ENCODE assay signal across 8 mouse cellular contexts in genomic region chr12:105683933-105684901, GRCm38 (mm10). TPM values are rescaled to one million over a fixed set of nuclear protein-coding genes. Genes with fewer than 3 reads are reported as not detected.
DNase-seq lines count a peak whose midpoint lies in the region; ATAC-seq and TF ChIP-seq lines count a peak whose summit lies in the region.

Gene Gskip (plus strand): TSS chr12:105684829.

- no peak for TF ChIP-seq CTCF in hindbrain, postnatal 0 days (IDR thresholded peaks at IDR 0.05; ENCODE audit: low read depth)
- TF ChIP-seq CTCF in small intestine, adult 2 months (IDR thresholded peaks at IDR 0.05; ENCODE audit: extremely low read depth, insufficient read length, insufficient replicate concordance, low read depth, low read length): no peak

- peak; percentile 43; the same call in 1 of the 2 replicates for TF ChIP-seq POLR2A in small intestine, adult 2 months (IDR thresholded peaks at IDR 0.05; ENCODE audit: low read depth, low read length)

- no peaks in the 10 kb centered on the region for H3K27me3 ChIP-seq in hindbrain, postnatal 0 days (ENCODE audit: insufficient read depth, low read length)
- no peaks in the 10 kb centered on the region for H3K27me3 ChIP-seq in small intestine, adult 2 months (ENCODE audit: control insufficient read depth, insufficient read depth, low read length)

- peak; percentile 17 to 41 for DNase-seq in layer of hippocampus, adult 18-20 months (ENCODE audit: low spot score in 2 of 2)
- DNase-seq in layer of hippocampus, adult 9-11 months: no peak
- peak; percentile 37 to 41 for DNase-seq in cerebellum, postnatal 36 days
- DNase-seq in frontal cortex, postnatal 36 days (ENCODE audit: low spot score in 2 of 2): peak; percentile 27 to 31
- peak; percentile 67 for DNase-seq in hindbrain, postnatal 0 days (ENCODE audit: low spot score)
- peak; percentile 25 to 56 for DNase-seq in left cerebral cortex, postnatal 14 days (ENCODE audit: low spot score in 2 of 2)

- peak within 1 kb of the TSS; percentile 93 for H3K27ac ChIP-seq in hindbrain, postnatal 0 days
- peak within 1 kb of the TSS; percentile 77 for H3K27ac ChIP-seq in small intestine, adult 2 months (ENCODE audit: insufficient read depth, low read depth, low read length)

- WGBS in hindbrain, postnatal 0 days: under 1% methylated on average over 40 of the region's 41 CpGs
- WGBS in small intestine, adult 2 months: under 1% methylated on average over 41 of the region's 41 CpGs

- ATAC-seq in hindbrain, postnatal 0 days: peak; percentile 19
- peak; percentile 52 for ATAC-seq in megakaryocyte progenitor cell, adult 5-6 weeks (replicated peaks; ENCODE audit: poor library complexity)

- H3K36me3 ChIP-seq in hindbrain, postnatal 0 days (ENCODE audit: insufficient read depth, low read length): no peaks in the 10 kb centered on the region
- H3K36me3 ChIP-seq in small intestine, adult 2 months (ENCODE audit: control insufficient read depth, insufficient read depth, low read length): no peaks in the 10 kb centered on the region

- H3K9me3 ChIP-seq in hindbrain, postnatal 0 days (ENCODE audit: low read length): no peaks in the 10 kb centered on the region

- peaks cover 16% of the 10 kb centered on the region for H3K4me1 ChIP-seq in hindbrain, postnatal 0 days (ENCODE audit: insufficient read depth, low read length)
- H3K4me1 ChIP-seq in small intestine, adult 2 months (ENCODE audit: control insufficient read depth, insufficient read depth, insufficient read length, low read length): peaks cover 5% of the 10 kb centered on the region

- intact Hi-C loops in left cerebral cortex, postnatal 14 days (cut with DNase I): loop anchor here (5.0 kb wide), 1 partner anchor 38 kb away; no protein-coding TSS in a partner anchor

- H3K9ac ChIP-seq in hindbrain, postnatal 0 days (replicated peaks; ENCODE audit: low read length): peak within 1 kb of the TSS; percentile 91

- peak within 1 kb of the TSS; percentile 86 for H3K4me2 ChIP-seq in hindbrain, postnatal 0 days (ENCODE audit: low read depth, low read length)

- H3K4me3 ChIP-seq in hindbrain, postnatal 0 days (ENCODE audit: low read length): peak within 1 kb of the TSS; percentile 98
- peak within 1 kb of the TSS; percentile 90 for H3K4me3 ChIP-seq in small intestine, adult 2 months (ENCODE audit: low read depth, low read length)

RNA-seq across cellular contexts. Expression of gene Gskip, which starts in this region (rescaled TPM):
- total RNA-seq in layer of hippocampus, adult 18-20 months (2021): 10 to 100 TPM; 29.5 to 30.3 TPM
- total RNA-seq in hindbrain, postnatal 0 days (2014; rRNA removed): 11.0 and 12.1 TPM in 2 replicates
- 19.8 and 21.7 TPM in 2 replicates for polyA plus RNA-seq in hindbrain, postnatal 0 days (2015; fragmentation: Nextera tagmentation; extraction: Ambion mirVana)
- 10 to 100 TPM; 16.2 to 17.5 TPM for total RNA-seq in left cerebral cortex, postnatal 14 days (2021)
- total RNA-seq in megakaryocyte progenitor cell, adult 5-6 weeks (2015): 16.8 and 23.4 TPM in 2 replicates
- 11.7 and 14.6 TPM in 2 replicates for total RNA-seq in megakaryocyte progenitor cell, adult 5-6 weeks (2017)
- 5.0 and 11.4 TPM in 2 replicates for polyA plus RNA-seq in small intestine, adult 2 months (2012; rRNA removed)
